Mouse (Mus musculus): ENCODE data around the gene Kank4. TPM values are rescaled to one million over a fixed set of nuclear protein-coding genes. Genes with fewer than 3 reads are reported as not detected.

Gene Kank4
- polyA plus RNA-seq, 1 experiment from 2014 or later: 0.36 TPM

GRCm38 (mm10) chr4:98718547-98718917 is 98.8 kb downstream of the Kank4 start:
- ATAC-seq (no peak), DNase-seq (ENCODE audit: low spot score) (no peak)
- H3K9me3 ChIP-seq (replicated peaks; ENCODE audit: control insufficient read depth, low read length): no peaks in the 10 kb centered on the region
- H3K27me3 ChIP-seq (replicated peaks; ENCODE audit: control insufficient read depth, insufficient read depth, low read length): no peaks in the 10 kb centered on the region
- H3K4me3 ChIP-seq (ENCODE audit: low read depth, low read length): no peak overlapping the region
- H3K9ac ChIP-seq (ENCODE audit: low read length): no peak overlapping the region
- no peak overlapping the region for H3K4me2 ChIP-seq (ENCODE audit: low read length)
- no peaks in the 10 kb centered on the region for H3K36me3 ChIP-seq (ENCODE audit: control insufficient read depth, insufficient read depth, low read length)
- no peaks in the 10 kb centered on the region for H3K4me1 ChIP-seq (ENCODE audit: control insufficient read depth, insufficient read depth, low read length)
- no peak overlapping the region for H3K27ac ChIP-seq (ENCODE audit: low read depth, low read length)
- WGBS: 84% methylated on average over 10 of the region's 10 CpGs

- WGBS: 56% methylated on average over 17 of the region's 17 CpGs
- ATAC-seq: 0 out of 2 replicates have a peak, but pooled peaks have one; percentile 44
- Histone ChIP-seq H3K4me2 (ENCODE audit: low read length) (no peak overlapping the region), H3K4me3 (ENCODE audit: low read depth, low read length) (no peak overlapping the region), H3K36me3 (ENCODE audit: control insufficient read depth, insufficient read depth, low read length) (no peaks in the 10 kb centered on the region), H3K4me1 (ENCODE audit: control insufficient read depth, insufficient read depth, low read length) (no peaks in the 10 kb centered on the region), H3K27ac (ENCODE audit: low read depth, low read length) (peak overlapping the region; percentile 24; the same call in 1 of the 2 replicates), H3K9me3 (replicated peaks; ENCODE audit: control insufficient read depth, low read length) (no peaks in the 10 kb centered on the region), H3K9ac (ENCODE audit: low read length) (no peak overlapping the region), H3K27me3 (replicated peaks; ENCODE audit: control insufficient read depth, insufficient read depth, low read length) (no peaks in the 10 kb centered on the region)
- DNase-seq (ENCODE audit: low spot score): peak; percentile 49
Measured at GRCm38 (mm10) chr4:98717735-98718546, 99.4 kb downstream of the Kank4 start.

- H3K36me3 ChIP-seq (ENCODE audit: control insufficient read depth, insufficient read depth, low read length): no peaks in the 10 kb centered on the region
- H3K4me1 ChIP-seq (ENCODE audit: control insufficient read depth, insufficient read depth, low read length): no peaks in the 10 kb centered on the region
- no peak overlapping the region for H3K9ac ChIP-seq (ENCODE audit: low read length)
- H3K27me3 ChIP-seq (replicated peaks; ENCODE audit: control insufficient read depth, insufficient read depth, low read length): no peaks in the 10 kb centered on the region
- no peak overlapping the region for H3K4me2 ChIP-seq (ENCODE audit: low read length)
- 92% methylated on average over 8 of the region's 8 CpGs for WGBS
- H3K4me3 ChIP-seq (ENCODE audit: low read depth, low read length): no peak overlapping the region
- DNase-seq (ENCODE audit: low spot score) (no peak), ATAC-seq (no peak)
- no peaks in the 10 kb centered on the region for H3K9me3 ChIP-seq (replicated peaks; ENCODE audit: control insufficient read depth, low read length)
- H3K27ac ChIP-seq (ENCODE audit: low read depth, low read length): no peak overlapping the region
Measured at GRCm38 (mm10) chr4:98710891-98711290, 106.4 kb downstream of the Kank4 start.

Other genes with a start within 250 kb of the Kank4 start
- gene L1td1, start 90.8 kb downstream of the Kank4 start, polyA plus RNA-seq (2014; fragmentation: Nextera tagmentation; extraction: Ambion mirVana): 0.14 TPM in 1 of 2 replicates, not detected in the other
- not detected in 2 replicates for gene I0C0044D17Rik, start 6.3 kb upstream of the Kank4 start, polyA plus RNA-seq (2014; fragmentation: Nextera tagmentation; extraction: Ambion mirVana)
- gene Usp1, start 106.3 kb upstream of the Kank4 start, polyA plus RNA-seq (2014; fragmentation: Nextera tagmentation; extraction: Ambion mirVana): 59.0 and 79.9 TPM in 2 replicates
- 0.36 and 0.73 TPM in 2 replicates for gene Angptl3, start 213.4 kb upstream of the Kank4 start, polyA plus RNA-seq (2014; fragmentation: Nextera tagmentation; extraction: Ambion mirVana)

Measured in forebrain, embryonic 14.5 days (tissue).